Mouse (Mus musculus): ENCODE measurements around the gene Stox1.
"Not testable (repeated sequence)": the region's sequence is repeated elsewhere in the genome, so short reads cannot be mapped to it uniquely, and the experiment has no call there.

The Stox1 gene

GRCm38 (mm10) chr10:62725771-62726687 is at the start of gene Stox1:
Stox1 (minus strand) TSS chr10:62726128.
- peak; percentile 78 for DNase-seq

- no peak for DNase-seq
These were observed 24.9 kb upstream of the Stox1 start for GRCm38 (mm10) chr10:62750781-62751180.

- no peak for DNase-seq
These were observed 14.2 kb upstream of the Stox1 start for GRCm38 (mm10) chr10:62739961-62740737.

- DNase-seq = no peak
These were observed 11.2 kb upstream of the Stox1 start for GRCm38 (mm10) chr10:62736965-62737688.

GRCm38 (mm10) chr10:62730826-62731225 is 4.9 kb upstream of the Stox1 start:
- no peak for DNase-seq

GRCm38 (mm10) chr10:62724936-62725335 is 992 bp downstream of the Stox1 start:
- DNase-seq = no peak

- DNase-seq = no peak
These were observed 3.2 kb downstream of the Stox1 start for GRCm38 (mm10) chr10:62722701-62723100.

GRCm38 (mm10) chr10:62720574-62720973 is 5.4 kb downstream of the Stox1 start:
- not testable (repeated sequence) for DNase-seq

GRCm38 (mm10) chr10:62713457-62713856 is 12.5 kb downstream of the Stox1 start:
- no peak for DNase-seq

GRCm38 (mm10) chr10:62703579-62703978 is 22.3 kb downstream of the Stox1 start:
- no peak for DNase-seq

GRCm38 (mm10) chr10:62702436-62702835 is 23.5 kb downstream of the Stox1 start:
- DNase-seq = peak; percentile 50

- no peak for DNase-seq
These were observed 33.2 kb downstream of the Stox1 start for GRCm38 (mm10) chr10:62692771-62693170.

- no peak for DNase-seq
These were observed 33.7 kb downstream of the Stox1 start for GRCm38 (mm10) chr10:62692244-62692643.

GRCm38 (mm10) chr10:62687032-62687674 is 38.8 kb downstream of the Stox1 start:
- no peak for DNase-seq

- no peak for DNase-seq
These were observed 42.9 kb downstream of the Stox1 start for GRCm38 (mm10) chr10:62683043-62683442.

- no peak for DNase-seq
These were observed 46.1 kb downstream of the Stox1 start for GRCm38 (mm10) chr10:62679833-62680232.

GRCm38 (mm10) chr10:62677329-62677728 is 48.6 kb downstream of the Stox1 start:
- no peak for DNase-seq

GRCm38 (mm10) chr10:62676196-62676595 is 49.7 kb downstream of the Stox1 start:
- DNase-seq = no peak

- no peak for DNase-seq
These were observed 53.6 kb downstream of the Stox1 start for GRCm38 (mm10) chr10:62672359-62672758.

GRCm38 (mm10) chr10:62669245-62669644 is 56.7 kb downstream of the Stox1 start:
- DNase-seq = no peak

- no peak for DNase-seq
These were observed 57.5 kb downstream of the Stox1 start for GRCm38 (mm10) chr10:62668463-62668862.

- DNase-seq = no peak
These were observed 57.9 kb downstream of the Stox1 start for GRCm38 (mm10) chr10:62668043-62668442.
